Mouse (Mus musculus): ENCODE measurements at regions not wholly inside any gene's neighbourhood (a gene's known extent, or its start where the extent isn't known, plus 50 kb on each side); places are given as distances from the start of the nearest gene placed in this dataset.

DNA sequence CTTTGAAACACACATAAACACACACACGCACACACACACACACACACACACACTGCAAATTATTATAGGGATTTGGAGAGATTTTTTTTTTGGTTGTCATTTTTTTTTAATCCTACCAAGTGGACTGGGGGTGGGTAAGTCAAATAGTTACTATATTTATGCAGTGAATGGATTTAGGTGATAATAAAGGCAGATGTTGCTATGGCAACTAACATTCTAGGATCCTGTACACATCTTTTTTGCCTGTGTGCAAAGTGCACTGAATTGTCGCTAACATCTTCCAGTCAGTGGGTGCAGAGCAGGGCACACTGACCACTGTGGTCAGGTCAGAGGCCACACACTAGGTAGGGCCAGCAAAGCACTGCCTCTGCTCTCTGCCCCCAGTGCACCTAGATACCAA is 68.4 kb upstream of the Cacna1e start:
- TF ChIP-seq CTCF (IDR thresholded peaks at IDR 0.05; ENCODE audit: low read depth) (no peak), EP300 (IDR thresholded peaks at IDR 0.05; ENCODE audit: low read depth) (no peak)
